Comparison of ENCODE assay signal across 12 mouse cellular contexts in the genomic region with DNA sequence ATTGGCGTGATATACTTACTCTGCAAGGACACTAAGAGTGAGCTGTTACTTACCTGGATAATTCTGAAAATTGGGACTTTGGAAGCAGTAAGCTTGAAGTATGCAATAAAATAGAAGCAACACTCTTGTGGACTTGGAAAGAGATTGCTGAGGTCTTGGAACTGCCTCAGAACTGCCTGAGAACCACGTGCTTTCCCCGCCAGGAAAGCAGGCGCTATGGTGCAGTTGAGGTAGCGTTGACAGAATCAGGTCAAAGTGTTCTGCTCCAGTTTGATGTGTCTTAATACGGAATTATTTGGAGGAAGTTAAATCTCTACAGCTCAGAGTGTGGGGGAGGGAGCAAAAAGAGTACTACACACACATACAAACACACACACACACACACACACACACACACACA.
DNase-seq lines count a peak whose midpoint lies in the region; ATAC-seq and TF ChIP-seq lines count a peak whose summit lies in the region.
"Had no signal": no experiment of that assay in that cellular context is flagged by ENCODE, and none has a peak within 500 bp of the region (broad histone marks: within the 10 kb centered on the region; RNA-seq: fewer than 3 reads in every experiment).

No protein-coding gene starts in this region.

- TF ChIP-seq EP300 in heart, adult 2 months (IDR thresholded peaks at IDR 0.05; ENCODE audit: insufficient read depth, low read depth, low read length) = 0 out of 2 replicates have a peak, but pooled peaks have one; percentile 66

- no peaks in the 10 kb centered on the region; the same call in 1 of the 2 replicates for H3K4me1 ChIP-seq in heart, adult 2 months (ENCODE audit: control insufficient read depth, insufficient read depth, low read length)
- H3K4me1 ChIP-seq in heart, embryonic 11.5 days (ENCODE audit: control insufficient read depth, insufficient read depth, low read length) = no peaks in the 10 kb centered on the region
- no peaks in the 10 kb centered on the region for H3K4me1 ChIP-seq in kidney, adult 2 months (ENCODE audit: control insufficient read depth, insufficient read depth, low read length)
- H3K4me1 ChIP-seq: hindbrain, embryonic 15.5 days; neural tube, embryonic 15.5 days had no signal

- peak in 1 of 2 experiments; percentile 51 for DNase-seq in heart, adult 2 months
- peak; percentile 24 for DNase-seq in lung, postnatal 10 days
- DNase-seq in lung, postnatal 4 days = no peak
- DNase-seq in heart, postnatal 14 days = peak; percentile 4 to 13
- peak; percentile 32 for DNase-seq in telencephalon, adult 2 months (ENCODE audit: low read depth, low spot score)
- DNase-seq in kidney, adult 2 months = no peak
- DNase-seq: kidney, adult 9 months; thymus, postnatal 25 days had no signal

- no peaks in the 10 kb centered on the region for H3K36me3 ChIP-seq in heart, adult 2 months (ENCODE audit: control insufficient read depth, insufficient read depth, low read length)
- no peaks in the 10 kb centered on the region for H3K36me3 ChIP-seq in heart, embryonic 11.5 days (ENCODE audit: control insufficient read depth, insufficient read depth, low read length)
- no peaks in the 10 kb centered on the region for H3K36me3 ChIP-seq in kidney, adult 2 months (ENCODE audit: control insufficient read depth, insufficient read depth, low read length)
- H3K36me3 ChIP-seq: hindbrain, embryonic 15.5 days; neural tube, embryonic 15.5 days had no signal

- TF ChIP-seq POLR2A in heart, adult 2 months (IDR thresholded peaks at IDR 0.05; ENCODE audit: insufficient read depth, low read depth, low read length) = no peak
- no peak for TF ChIP-seq POLR2A in kidney, adult 2 months (IDR thresholded peaks at IDR 0.05; ENCODE audit: low read depth, low read length)

- H3K27me3 ChIP-seq in heart, adult 2 months (ENCODE audit: control insufficient read depth, insufficient read depth, low read length) = no peaks in the 10 kb centered on the region
- no peaks in the 10 kb centered on the region for H3K27me3 ChIP-seq in heart, embryonic 11.5 days (ENCODE audit: control insufficient read depth, insufficient read depth, low read length)
- no peaks in the 10 kb centered on the region for H3K27me3 ChIP-seq in kidney, adult 2 months (replicated peaks; ENCODE audit: control insufficient read depth, insufficient read depth, low read length)
- H3K27me3 ChIP-seq: hindbrain, embryonic 15.5 days; neural tube, embryonic 15.5 days had no signal

- no peaks in the 10 kb centered on the region for H3K79me2 ChIP-seq in heart, adult 2 months (replicated peaks; ENCODE audit: control insufficient read depth, insufficient read depth, low read length)

- no peak overlapping the region for H3K4me3 ChIP-seq in heart, adult 2 months
- no peak overlapping the region for H3K4me3 ChIP-seq in heart, embryonic 11.5 days (ENCODE audit: low read depth, low read length)
- no peak overlapping the region for H3K4me3 ChIP-seq in kidney, adult 2 months (ENCODE audit: insufficient read depth, low read depth, low read length)
- H3K4me3 ChIP-seq: hindbrain, embryonic 15.5 days; neural tube, embryonic 15.5 days had no signal

- H3K27ac ChIP-seq in heart, adult 2 months = no peak overlapping the region; the same call in 1 of the 2 replicates
- H3K27ac ChIP-seq in heart, embryonic 11.5 days (ENCODE audit: low read depth, low read length) = no peak overlapping the region
- no peak overlapping the region for H3K27ac ChIP-seq in kidney, adult 2 months (ENCODE audit: insufficient read depth, low read depth, low read length)
- H3K27ac ChIP-seq: hindbrain, embryonic 15.5 days; neural tube, embryonic 15.5 days had no signal

- no peaks in the 10 kb centered on the region for H3K9me3 ChIP-seq in heart, embryonic 11.5 days (replicated peaks; ENCODE audit: control insufficient read depth, low read length)
- H3K9me3 ChIP-seq: hindbrain, embryonic 15.5 days; neural tube, embryonic 15.5 days had no signal

- TF ChIP-seq CTCF in heart, adult 2 months (IDR thresholded peaks at IDR 0.05) = no peak
- TF ChIP-seq CTCF in kidney, adult 2 months (conservative IDR thresholded peaks at IDR 0.05; ENCODE audit: insufficient read depth, insufficient read length, low read depth, low read length) = no peak

- intact Hi-C loops in heart, adult 2 months (cut with DNase I) = no loop called here
- intact Hi-C loops in heart, postnatal 14 days (cut with DNase I) = no loop called here

- no peak overlapping the region for H3K9ac ChIP-seq in heart, adult 2 months (ENCODE audit: low read depth, low read length)
- no peak overlapping the region for H3K9ac ChIP-seq in heart, embryonic 11.5 days (ENCODE audit: low read depth, low read length)
- H3K9ac ChIP-seq: hindbrain, embryonic 15.5 days; neural tube, embryonic 15.5 days had no signal

- H3K4me2 ChIP-seq in heart, embryonic 11.5 days = no peak overlapping the region
- H3K4me2 ChIP-seq: hindbrain, embryonic 15.5 days; liver, embryonic 11.5 days; neural tube, embryonic 15.5 days had no signal

- WGBS in heart, adult 2 months = 49% methylated on average over 6 of the region's 6 CpGs
- 77% methylated on average over 6 of the region's 6 CpGs for WGBS in heart, embryonic 11.5 days (ENCODE audit: insufficient replicate concordance)
- 76% methylated on average over 6 of the region's 6 CpGs for WGBS in kidney, adult 2 months

- ATAC-seq in heart, embryonic 11.5 days (replicated peaks; ENCODE audit: insufficient number of reproducible peaks, low FRiP score, low TSS enrichment) = no peak

Comparison
In these comparisons a context has a peak if more than half of its experiments do, and no peak if none do; other contexts are left out.
1. DNase-seq: peak in lung, postnatal 10 days (single experiment), heart, postnatal 14 days (2 of 2) and telencephalon, adult 2 months (single experiment); none in lung, postnatal 4 days (0 of 2) and kidney, adult 2 months (single experiment).